Mouse (Mus musculus): ENCODE data around the gene Slc39a7.
"Not testable (repeated sequence)": the region's sequence is repeated elsewhere in the genome, so short reads cannot be mapped to it uniquely, and the experiment has no call there.

Slc39a7 gene

DNA sequence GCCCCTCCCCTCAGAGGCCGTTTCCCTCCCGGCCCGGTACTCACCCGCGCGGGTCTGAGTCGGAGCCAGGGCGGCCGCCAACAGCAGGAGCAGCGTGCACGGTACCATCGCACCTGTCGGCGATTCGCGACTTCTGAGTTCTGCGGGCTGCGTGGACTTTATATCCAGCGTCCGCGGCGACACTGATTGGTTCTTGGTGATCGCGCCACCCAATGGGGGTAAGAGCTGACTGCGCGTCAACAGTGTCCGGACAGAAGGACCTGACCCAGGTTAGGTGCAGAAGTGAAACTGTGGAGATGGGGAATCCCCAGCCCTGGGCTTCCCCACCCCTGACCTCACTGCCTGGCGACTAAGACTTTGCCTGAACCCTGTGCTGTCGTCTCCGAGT is 31.3 kb downstream of the Slc39a7 start, which contains the start of gene H2-K1:
H2-K1 (minus strand) TSS at position 198 of the 388 bp plus-strand sequence.
- peak; percentile 47 to 84 for DNase-seq (ENCODE audit: low spot score in 2 of 2)

DNA sequence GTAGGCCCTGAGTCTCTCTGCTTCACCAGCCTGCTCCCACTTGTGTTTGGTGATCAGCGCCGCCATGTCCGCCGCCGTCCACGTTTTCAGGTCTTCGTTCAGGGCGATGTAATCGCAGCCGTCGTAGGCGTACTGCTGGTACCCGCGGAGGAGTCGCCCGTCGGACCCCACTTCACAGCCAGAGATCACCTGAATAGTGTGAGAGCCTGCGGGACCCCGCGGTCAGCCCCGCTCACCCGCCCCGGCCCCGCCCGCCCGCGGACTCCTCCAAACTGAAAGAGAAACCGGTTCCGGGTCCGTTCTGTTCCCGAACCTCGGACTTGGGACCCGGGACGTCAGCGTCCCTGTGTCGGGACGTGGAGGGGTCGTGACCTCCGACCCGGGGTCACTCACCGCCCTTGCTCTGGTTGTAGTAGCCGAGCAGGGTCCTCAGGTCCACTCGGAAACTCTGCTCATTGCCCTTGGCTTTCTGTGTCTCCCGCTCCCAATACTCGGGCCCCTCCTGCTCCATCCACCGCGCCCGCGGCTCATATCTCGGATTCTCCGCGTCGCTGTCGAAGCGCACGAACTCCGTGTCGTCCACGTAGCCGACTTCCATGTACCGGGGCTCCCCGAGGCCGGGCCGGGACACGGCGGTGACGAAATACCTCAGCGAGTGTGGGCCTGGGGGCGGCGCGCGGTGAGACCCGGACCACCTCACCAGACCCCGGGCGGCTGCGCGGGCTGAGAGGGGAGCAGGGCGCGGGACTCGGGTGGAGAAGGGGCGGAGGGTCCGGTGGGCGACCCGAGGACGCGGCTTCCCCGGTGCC is 31.9 kb downstream of the Slc39a7 start:
- no peak for DNase-seq (ENCODE audit: low spot score in 2 of 2)

DNA sequence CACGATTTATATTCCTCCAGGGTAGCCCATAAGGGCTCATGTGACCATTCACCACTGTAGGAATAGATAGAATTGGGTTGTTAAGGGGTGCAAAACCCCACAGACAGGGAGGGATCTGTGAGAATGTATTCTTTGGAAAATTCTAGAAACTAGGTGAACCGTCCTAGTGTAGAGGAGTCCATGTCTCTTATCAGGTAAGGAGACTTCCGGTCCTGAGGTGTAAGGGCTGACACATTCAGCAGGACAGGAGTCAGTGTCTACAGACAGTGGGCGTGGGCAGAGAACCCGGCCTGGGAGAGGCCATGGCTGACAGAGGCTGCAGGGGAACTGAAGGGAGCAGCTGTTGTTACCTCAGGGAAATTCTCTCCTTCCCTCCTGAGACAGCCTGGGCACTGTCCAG is 32.8 kb downstream of the Slc39a7 start:
- not testable (repeated sequence) for DNase-seq (ENCODE audit: low spot score in 2 of 2)

DNA sequence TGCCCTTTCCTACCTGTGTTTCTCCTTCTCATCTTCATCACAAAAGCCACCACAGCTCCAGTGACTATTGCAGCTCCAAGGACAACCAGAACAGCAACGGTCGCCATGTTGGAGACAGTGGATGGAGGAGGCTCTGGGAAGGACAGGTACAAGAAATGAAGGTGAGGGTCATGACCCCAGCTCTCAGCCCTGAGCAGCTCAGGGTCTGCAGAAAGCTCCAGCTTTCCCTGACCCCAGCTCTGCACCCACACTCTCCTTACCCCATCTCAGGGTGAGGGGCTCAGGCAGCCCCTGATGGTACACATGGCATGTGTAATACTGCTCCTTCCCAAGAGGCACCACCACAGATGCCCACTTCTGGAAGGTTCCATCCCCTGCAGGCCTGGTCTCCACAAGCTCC is 34.5 kb downstream of the Slc39a7 start:
- DNase-seq (ENCODE audit: low spot score in 2 of 2) = not testable (repeated sequence)

DNA sequence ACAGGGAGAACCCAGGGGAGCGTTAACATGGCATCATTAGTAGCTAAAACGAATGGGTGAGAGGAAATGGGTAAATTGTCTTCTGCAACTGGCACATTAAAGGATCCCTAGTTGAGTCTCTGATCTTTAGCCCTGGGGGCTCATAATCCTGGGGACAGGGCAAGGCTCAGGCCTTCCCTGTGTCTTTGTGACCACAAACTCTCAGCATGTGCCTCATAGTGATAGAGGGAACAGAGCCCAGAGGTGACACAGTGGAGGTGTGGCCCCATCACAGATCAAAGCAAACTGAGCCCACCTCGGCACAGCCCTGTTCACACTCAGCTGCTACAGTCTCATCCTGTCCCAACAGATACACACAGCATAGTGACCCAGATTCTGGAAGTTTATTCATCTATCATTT is 35.8 kb downstream of the Slc39a7 start:
- no peak for DNase-seq (ENCODE audit: low spot score in 2 of 2)

DNA sequence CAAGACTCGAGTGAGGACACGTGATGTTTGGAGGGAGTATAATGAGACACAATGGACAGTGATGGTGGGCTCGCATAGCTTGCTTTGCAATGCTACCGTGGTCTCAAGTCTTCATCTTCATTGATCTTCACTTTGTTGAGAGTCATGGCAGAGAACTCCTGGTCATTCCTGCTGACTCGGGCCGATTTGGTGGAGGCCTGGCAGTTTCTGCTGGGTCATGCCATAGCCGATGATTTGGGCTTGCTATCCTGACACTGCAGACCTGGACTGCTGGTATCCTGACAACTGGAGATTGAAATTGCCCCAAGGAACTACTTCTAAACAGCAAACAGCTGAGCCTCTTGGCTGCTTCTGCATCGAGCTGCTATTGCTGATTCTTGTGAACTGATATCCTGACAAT is 36.5 kb downstream of the Slc39a7 start:
- no peak for DNase-seq (ENCODE audit: low spot score in 2 of 2)

DNA sequence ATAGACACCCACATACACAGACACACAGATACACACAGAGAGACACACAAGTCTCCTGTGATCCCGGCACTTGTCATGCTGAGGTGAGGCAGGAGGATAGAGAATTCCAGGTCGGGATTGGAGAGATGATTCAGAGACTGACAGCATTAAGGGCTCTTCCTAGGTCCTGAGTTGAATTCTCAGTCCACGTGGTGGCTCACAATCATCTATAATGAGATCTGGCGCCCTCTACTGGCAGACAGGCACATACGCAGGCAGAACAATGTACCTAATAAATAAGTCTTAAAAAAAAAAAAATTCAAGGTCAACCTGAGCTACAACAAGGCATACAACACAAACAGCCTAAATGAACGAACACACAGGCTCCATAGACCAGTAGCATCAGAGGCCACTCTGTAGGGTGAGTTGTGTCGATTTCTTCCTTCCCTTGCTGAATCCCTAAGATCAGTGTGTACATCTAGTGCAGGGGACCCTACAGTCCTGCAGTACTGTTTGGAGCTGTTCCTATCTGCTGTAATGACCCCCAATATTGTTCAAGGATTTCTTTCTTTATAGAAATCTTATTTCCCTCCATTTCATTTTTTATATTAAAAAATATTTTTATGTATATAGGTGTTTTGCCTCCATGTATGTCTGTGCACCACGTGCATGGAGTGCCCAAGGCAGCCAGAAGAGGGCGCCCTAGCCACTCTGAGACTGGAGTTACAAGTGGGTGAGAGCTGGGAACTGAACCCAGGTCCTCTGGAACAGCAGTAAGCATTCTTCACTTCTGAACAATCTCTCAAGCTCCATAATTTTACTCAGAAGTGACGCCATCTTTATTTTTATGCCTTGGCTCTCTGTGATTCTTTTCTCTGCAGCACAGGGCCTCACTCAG is 39.5 kb downstream of the Slc39a7 start:
- peak in 1 of 2 experiments; percentile 14 for DNase-seq (ENCODE audit: low spot score in 2 of 2)

DNA sequence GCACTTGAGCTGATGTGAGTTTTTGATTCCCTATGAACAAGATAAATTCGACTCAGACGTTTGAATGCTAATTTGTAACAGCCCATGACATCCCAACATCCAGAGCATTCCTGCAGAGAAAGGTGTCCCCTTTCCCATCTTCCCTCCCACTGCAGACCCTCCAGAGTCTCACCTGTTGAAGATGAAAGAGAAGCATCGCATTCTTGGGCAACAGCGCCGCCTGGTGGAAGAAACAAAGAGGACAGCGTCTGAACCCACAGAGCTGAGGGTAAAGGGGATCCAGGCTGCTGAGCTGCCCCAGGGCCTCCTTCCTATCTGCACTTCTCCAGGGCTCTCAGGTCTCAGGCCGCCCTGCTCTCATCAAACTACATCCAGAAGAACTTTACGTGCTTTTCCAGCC is 49.3 kb downstream of the Slc39a7 start:
- peak in 1 of 2 experiments; percentile 61 for DNase-seq (ENCODE audit: low spot score in 2 of 2)

DNA sequence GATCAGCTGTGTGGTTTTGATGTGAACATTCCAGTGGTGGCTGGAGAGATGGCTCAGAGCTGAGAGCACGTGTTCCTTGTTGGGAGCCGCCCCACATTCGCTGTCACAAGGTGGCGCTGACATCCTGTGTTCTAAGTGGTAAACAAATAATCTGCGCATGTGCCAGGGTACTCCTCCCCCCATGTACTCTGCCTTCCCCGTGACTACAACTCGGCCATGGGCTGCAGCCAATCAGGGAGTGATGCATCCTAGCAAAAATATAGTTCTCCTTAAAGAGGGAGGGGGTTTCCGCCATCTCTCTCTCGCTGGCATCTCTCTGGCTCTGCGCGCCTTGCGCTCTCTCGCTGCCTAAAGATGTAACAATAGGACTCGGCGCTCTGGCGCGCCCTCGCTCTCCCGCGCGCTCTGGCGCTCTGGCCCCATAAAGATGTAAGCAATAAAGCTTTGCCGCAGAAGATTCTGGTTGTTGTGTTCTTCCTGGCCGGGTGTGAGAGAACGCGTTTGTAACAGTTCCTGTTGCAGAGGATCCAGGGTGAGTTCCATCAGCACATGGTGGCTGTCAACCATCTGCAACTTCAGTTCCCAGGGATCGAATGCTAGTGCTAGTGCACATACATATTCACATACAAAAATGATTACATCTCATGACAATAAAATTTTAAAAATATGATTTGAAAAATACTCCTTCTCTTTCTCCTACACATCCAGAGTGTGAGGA is 50.1 kb downstream of the Slc39a7 start:
- DNase-seq (ENCODE audit: low spot score in 2 of 2) = peak; percentile 88 to 95

DNA sequence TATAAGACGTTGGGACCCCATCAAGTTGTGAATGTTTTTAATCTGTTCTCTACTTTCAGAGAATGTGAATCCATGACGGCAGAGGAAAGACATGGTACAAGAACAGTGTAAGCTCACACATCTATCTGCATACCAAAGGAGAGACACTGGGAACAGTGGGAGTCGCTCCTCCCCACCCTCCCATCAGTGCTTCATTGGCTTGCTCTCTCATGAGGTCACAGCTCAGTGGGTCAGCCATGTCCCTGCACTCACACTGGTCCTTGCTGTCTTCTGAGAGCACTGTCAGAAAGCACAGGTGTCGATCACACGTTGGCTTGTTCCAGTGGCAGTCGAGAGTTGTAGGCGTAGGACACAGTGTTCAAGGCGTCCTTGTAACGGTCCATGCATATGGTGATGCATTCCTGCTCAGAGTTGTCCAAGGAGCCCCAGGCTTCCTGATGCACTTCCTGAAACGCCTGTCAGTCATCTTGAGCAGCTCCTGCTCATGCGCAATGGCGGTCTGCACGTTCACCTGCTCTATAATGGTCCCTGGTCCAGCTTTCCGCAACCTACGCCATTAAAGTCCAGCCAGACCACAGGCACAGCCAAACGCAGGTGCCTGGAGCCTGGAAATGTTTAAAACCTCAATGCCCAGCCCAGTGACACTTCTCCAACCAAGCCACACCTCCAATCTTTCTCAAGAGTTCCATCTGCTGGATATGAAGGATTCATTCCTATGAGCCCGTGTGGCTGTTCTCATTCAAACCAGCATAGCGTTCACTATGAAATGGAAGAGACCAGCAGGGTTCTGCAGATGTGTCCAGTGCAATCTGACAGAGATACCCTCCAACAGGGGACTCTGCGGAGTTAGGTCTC is 51.1 kb downstream of the Slc39a7 start:
- DNase-seq (ENCODE audit: low spot score in 2 of 2) = no peak

DNA sequence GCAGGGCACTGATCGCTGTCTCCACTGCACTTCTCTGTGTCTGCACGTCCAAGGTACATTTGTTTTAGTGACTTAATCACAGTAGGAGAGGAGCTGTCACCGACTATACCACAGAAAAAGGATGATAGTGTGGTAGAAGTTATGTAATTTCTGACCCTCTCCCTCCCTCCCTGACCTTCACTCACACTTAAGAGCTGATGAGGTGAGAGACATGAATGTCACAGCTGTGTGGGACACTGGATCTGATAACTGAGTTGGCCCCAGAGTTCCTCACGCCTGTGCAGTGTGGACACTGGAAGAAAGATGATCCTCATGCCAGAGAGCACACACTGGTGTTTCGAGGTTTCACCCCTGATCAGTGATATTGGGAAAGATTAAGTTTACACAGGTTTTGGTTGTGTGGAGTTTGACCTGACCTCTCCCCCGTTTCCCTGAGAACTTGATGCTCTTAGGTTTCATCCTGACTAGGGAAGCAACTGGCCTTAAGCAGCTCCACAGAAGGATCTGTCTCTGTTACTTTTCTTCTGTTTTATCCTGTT is 51.9 kb downstream of the Slc39a7 start:
- no peak for DNase-seq (ENCODE audit: low spot score in 2 of 2)

DNA sequence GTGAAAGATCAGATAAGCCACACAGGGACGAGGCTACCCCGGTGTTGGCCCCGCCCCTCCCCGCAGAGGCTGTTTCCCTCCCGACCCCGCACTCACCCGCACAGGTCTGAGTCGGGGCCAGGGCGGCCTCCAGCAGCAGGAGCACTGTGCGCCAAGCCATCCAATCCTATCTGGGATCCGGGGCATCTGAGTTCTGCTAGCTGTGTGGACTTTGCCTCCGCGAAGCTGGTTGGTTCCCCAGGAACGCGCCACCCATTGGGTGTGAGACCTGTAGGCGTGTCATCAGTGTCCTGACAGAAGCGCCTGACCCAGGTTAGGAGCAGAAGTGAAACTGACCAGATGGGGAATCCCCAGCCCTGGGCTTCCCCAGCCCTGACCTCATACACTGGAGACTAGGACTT is 52.9 kb downstream of the Slc39a7 start:
- peak; percentile 52 to 65 for DNase-seq (ENCODE audit: low spot score in 2 of 2)
